Mouse (Mus musculus) embryonic facial prominence, embryonic 11.5 days (tissue): Measurements from ENCODE around the gene Ctsa. TPM values are rescaled to one million over a fixed set of nuclear protein-coding genes. Genes with fewer than 3 reads are reported as not detected.
A peak's percentile ranks its signal among the peaks of the same experiment; 100 is the strongest.
"Not testable (repeated sequence)": the region's sequence is repeated elsewhere in the genome, so short reads cannot be mapped to it uniquely, and the experiment has no call there.

Source experiments
- ATAC-seq: fragments of 200-750 bp; cut with Nextera tagmentation; replicated peaks from 2 replicates; pipeline ENCODE4 v1.8.0; 2017; ENCODE audit warnings: low read depth; ENCODE audit not compliant: insufficient number of reproducible peaks, low FRiP score, low TSS enrichment
- DNase-seq: peaks from one replicate; pipeline ENCODE4 v3.0.0-alpha.2; 2015; ENCODE audit warnings: low spot score
- H3K27ac ChIP-seq: fragments of 300-500 bp; sonication (generic); replicated peaks from 2 replicates; pipeline ENCODE4 v1.5.1; 2014; ENCODE audit warnings: mild to moderate bottlenecking, low read depth, low read length, control low read depth
- H3K27me3 ChIP-seq: fragments of 300-500 bp; sonication (generic); 2 replicates; pipeline ENCODE4 v1.6.1; 2014; ENCODE audit warnings: mild to moderate bottlenecking, low read length, moderate library complexity, mixed read lengths; ENCODE audit not compliant: control insufficient read depth, insufficient read depth
- H3K36me3 ChIP-seq: fragments of 300-500 bp; sonication (generic); replicated peaks from 2 replicates; pipeline ENCODE4 v1.6.1; 2014; ENCODE audit warnings: low read depth, mild to moderate bottlenecking, low read length, moderate library complexity, mixed read lengths; ENCODE audit not compliant: control insufficient read depth, insufficient read depth
- H3K4me1 ChIP-seq: fragments of 300-500 bp; sonication (generic); 2 replicates; pipeline ENCODE4 v1.6.1; 2014; ENCODE audit warnings: low read length, mixed read lengths; ENCODE audit not compliant: control insufficient read depth, insufficient read depth
- H3K4me2 ChIP-seq: fragments of 300-500 bp; sonication (generic); 2 replicates; pipeline ENCODE4 v1.6.1; 2014; ENCODE audit warnings: low read depth, mild to moderate bottlenecking, control low read depth, low read length, moderate library complexity
- H3K4me3 ChIP-seq: fragments of 300-500 bp; sonication (generic); 2 replicates; pipeline ENCODE4 v1.5.1; 2014; ENCODE audit warnings: low read depth, low read length, control low read depth
- H3K9ac ChIP-seq: fragments of 300-500 bp; sonication (generic); replicated peaks from 2 replicates; pipeline ENCODE4 v1.6.1; 2014; ENCODE audit warnings: mild to moderate bottlenecking, control low read depth, low read length
- H3K9me3 ChIP-seq: fragments of 300-500 bp; sonication (generic); replicated peaks from 2 replicates; pipeline ENCODE4 v1.6.1; 2016; ENCODE audit warnings: mild to moderate bottlenecking, low read length, inconsistent platforms, mixed read lengths; ENCODE audit not compliant: control insufficient read depth
- WGBS: fragments of 180-500 bp; shearing (Covaris S2); extraction: QIAGEN DNeasy Blood & Tissue Kit; methylation state at CpG from one replicate; pipeline ENCODE4 v1.1.7; 2014; 5-methylcytosine and 5-hydroxymethylcytosine counted together
- polyA plus RNA-seq: library from polyadenylated mRNA; unstranded; fragments of >200 nt; fragmentation: Nextera tagmentation; extraction: Ambion mirVana; gene quantifications from 2 replicates; pipeline ENCODE4 v1.2.1, GENCODE M21; 2014

The Ctsa gene
- polyA plus RNA-seq, 1 experiment from 2014 or later = 102 TPM

- no peaks in the 10 kb centered on the region for H3K27me3 ChIP-seq
- no peaks in the 10 kb centered on the region for H3K9me3 ChIP-seq
- peak within 1 kb of the TSS; percentile 59 for H3K27ac ChIP-seq
- peaks cover 7% of the 10 kb centered on the region; the same call in 1 of the 2 replicates for H3K4me1 ChIP-seq
- H3K4me3 ChIP-seq = peak within 1 kb of the TSS; percentile 75
- DNase-seq (peak; percentile 97), ATAC-seq (peak; percentile 60)
- peak within 1 kb of the TSS; percentile 99 for H3K4me2 ChIP-seq
- WGBS = under 1% methylated on average over 31 of the region's 31 CpGs
- H3K9ac ChIP-seq = peak within 1 kb of the TSS; percentile 83
- no peaks in the 10 kb centered on the region; the same call in 1 of the 2 replicates for H3K36me3 ChIP-seq
Observed at GRCm38 (mm10) chr2:164833314-164833959, 764 bp downstream of the Ctsa start, which contains the start of gene Neurl2. TSS of gene Neurl2 (minus strand) at chr2:164833456.

- H3K9me3 ChIP-seq = no peaks in the 10 kb centered on the region
- peak overlapping the region; percentile 75 for H3K4me3 ChIP-seq
- peak overlapping the region; percentile 99 for H3K4me2 ChIP-seq
- 44% methylated on average over 8 of the region's 8 CpGs for WGBS
- H3K4me1 ChIP-seq = peaks cover 7% of the 10 kb centered on the region; the same call in 1 of the 2 replicates
- no peaks in the 10 kb centered on the region for H3K27me3 ChIP-seq
- H3K36me3 ChIP-seq = no peaks in the 10 kb centered on the region; the same call in 1 of the 2 replicates
- no peak overlapping the region for H3K27ac ChIP-seq
- H3K9ac ChIP-seq = peak overlapping the region; percentile 83
- ATAC-seq = no peak
- DNase-seq = no peak
Observed at GRCm38 (mm10) chr2:164834531-164834930, 1.9 kb downstream of the Ctsa start.

- DNase-seq (no peak), ATAC-seq (no peak)
- Histone ChIP-seq H3K36me3 (no peaks in the 10 kb centered on the region; the same call in 1 of the 2 replicates), H3K9ac (no peak overlapping the region), H3K4me3 (no peak overlapping the region), H3K4me1 (peaks cover 7% of the 10 kb centered on the region; the same call in 1 of the 2 replicates), H3K9me3 (no peaks in the 10 kb centered on the region), H3K4me2 (no peak overlapping the region), H3K27ac (no peak overlapping the region), H3K27me3 (no peaks in the 10 kb centered on the region)
- WGBS = 97% methylated on average over 4 of the region's 4 CpGs
Observed at GRCm38 (mm10) chr2:164835164-164835563, 2.5 kb downstream of the Ctsa start.

GRCm38 (mm10) chr2:164845782-164846181 lies 13.1 kb downstream of the Ctsa start:
- Histone ChIP-seq H3K27me3 (no peaks in the 10 kb centered on the region), H3K4me3 (no peak overlapping the region), H3K27ac (no peak overlapping the region), H3K4me2 (no peak overlapping the region), H3K9ac (no peak overlapping the region), H3K9me3 (no peaks in the 10 kb centered on the region), H3K36me3 (no peaks in the 10 kb centered on the region), H3K4me1 (no peaks in the 10 kb centered on the region)
- ATAC-seq (no peak), DNase-seq (peak; percentile 20)
- WGBS = 58% methylated on average over 3 of the region's 3 CpGs

- no peaks in the 10 kb centered on the region for H3K9me3 ChIP-seq
Observed at GRCm38 (mm10) chr2:164850061-164850460, 17.4 kb downstream of the Ctsa start.

GRCm38 (mm10) chr2:164855572-164855971 lies 22.9 kb downstream of the Ctsa start:
- not testable (repeated sequence) for ATAC-seq, H3K9ac ChIP-seq, DNase-seq, H3K4me1 ChIP-seq, H3K9me3 ChIP-seq, H3K36me3 ChIP-seq, H3K4me3 ChIP-seq, H3K27me3 ChIP-seq, H3K4me2 ChIP-seq, H3K27ac ChIP-seq
- whole genome bisulfite sequencing = 77% methylated on average over 5 of the region's 5 CpGs

More at GRCm38 (mm10) chr2:164850061-164850460, 17.4 kb downstream of the Ctsa start:
- no peak overlapping the region for H3K4me2 ChIP-seq
- H3K36me3 ChIP-seq = no peaks in the 10 kb centered on the region
- no peaks in the 10 kb centered on the region for H3K4me1 ChIP-seq
- no peak overlapping the region for H3K27ac ChIP-seq
- 81% methylated on average over 8 of the region's 8 CpGs for WGBS
- no peak for ATAC-seq
- no peak overlapping the region for H3K9ac ChIP-seq
- 0 out of 2 replicates have a peak, but pooled peaks cover 2% of the 10 kb centered on the region for H3K27me3 ChIP-seq
- DNase-seq = no peak
- no peak overlapping the region for H3K4me3 ChIP-seq

GRCm38 (mm10) chr2:164856309-164857100 lies 23.8 kb downstream of the Ctsa start:
- ATAC-seq (no peak), DNase-seq (peak; percentile 43)
- Histone ChIP-seq H3K4me2 (peak overlapping the region; percentile 89), H3K36me3 (no peaks in the 10 kb centered on the region), H3K4me1 (peaks cover 4% of the 10 kb centered on the region; the same call in 1 of the 2 replicates), H3K27ac (0 out of 2 replicates have a peak overlapping the region, but pooled peaks have one; percentile 53), H3K4me3 (peak overlapping the region; percentile 49), H3K27me3 (peaks cover 9% of the 10 kb centered on the region; the same call in 1 of the 2 replicates), H3K9me3 (no peaks in the 10 kb centered on the region), H3K9ac (peak overlapping the region; percentile 40)
- WGBS = under 1% methylated on average over 42 of the region's 42 CpGs
